Mouse (Mus musculus): Measurements from ENCODE around the gene Tmem266.

Tmem266 gene

GRCm38 (mm10) chr9:55329401-55329800 is 2.7 kb downstream of the Tmem266 start:
- DNase-seq (ENCODE audit: extremely low read depth, low read depth, low spot score), result no peak

GRCm38 (mm10) chr9:55332476-55332875 is 5.8 kb downstream of the Tmem266 start:
- no peak for DNase-seq (ENCODE audit: extremely low read depth, low read depth, low spot score)

DNA sequence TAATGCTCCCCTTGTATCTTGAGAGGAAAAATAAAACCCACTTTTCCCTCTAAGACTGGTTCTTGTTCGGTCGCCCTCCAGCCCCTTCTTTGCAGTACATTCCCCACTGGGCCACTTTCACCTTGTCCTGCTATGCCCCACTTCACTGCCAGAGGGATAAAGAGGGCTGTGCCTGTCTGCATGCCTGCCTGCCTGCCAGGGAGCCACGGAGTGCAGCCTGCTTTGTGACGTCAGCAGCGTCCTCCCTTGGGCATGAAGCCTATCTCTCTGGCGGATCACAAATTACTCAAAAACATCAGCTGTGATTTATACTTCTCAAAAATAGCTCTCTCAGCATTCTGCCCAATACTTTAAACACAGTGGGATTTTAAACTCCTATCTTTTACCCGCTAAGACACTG is 6.2 kb downstream of the Tmem266 start:
- no peak for DNase-seq (ENCODE audit: extremely low read depth, low read depth, low spot score)

GRCm38 (mm10) chr9:55344165-55344564 is 17.5 kb downstream of the Tmem266 start:
- no peak for DNase-seq (ENCODE audit: extremely low read depth, low read depth, low spot score)

DNA sequence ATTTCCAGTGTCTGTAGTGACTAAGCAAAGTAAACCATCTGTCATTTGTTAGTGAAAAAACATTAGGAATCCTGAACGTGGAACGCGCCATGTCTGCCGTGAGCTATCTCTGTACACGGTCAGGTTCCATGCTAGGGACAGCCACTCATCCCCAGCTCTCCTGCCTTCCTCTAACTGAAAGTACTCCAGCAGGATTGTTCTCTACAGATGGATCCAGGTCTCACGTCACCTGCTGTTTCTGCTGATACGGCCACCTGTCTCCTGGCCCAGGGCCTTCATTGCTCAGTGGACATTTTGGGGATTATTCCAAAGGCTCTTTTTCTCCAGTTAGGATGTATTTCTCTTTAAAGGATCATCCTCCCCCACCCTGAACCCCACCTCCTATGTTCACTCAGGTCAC is 18.6 kb downstream of the Tmem266 start:
- DNase-seq (ENCODE audit: extremely low read depth, low read depth, low spot score), result no peak

GRCm38 (mm10) chr9:55348664-55349063 is 22.0 kb downstream of the Tmem266 start:
- DNase-seq (ENCODE audit: extremely low read depth, low read depth, low spot score), result no peak

- no peak for DNase-seq (ENCODE audit: extremely low read depth, low read depth, low spot score)
These were observed 28.0 kb downstream of the Tmem266 start for GRCm38 (mm10) chr9:55354686-55355085.

- no peak for DNase-seq (ENCODE audit: extremely low read depth, low read depth, low spot score)
These were observed 28.6 kb downstream of the Tmem266 start for GRCm38 (mm10) chr9:55355270-55355834.

GRCm38 (mm10) chr9:55357164-55357563 is 30.5 kb downstream of the Tmem266 start:
- DNase-seq (ENCODE audit: extremely low read depth, low read depth, low spot score), result no peak

DNA sequence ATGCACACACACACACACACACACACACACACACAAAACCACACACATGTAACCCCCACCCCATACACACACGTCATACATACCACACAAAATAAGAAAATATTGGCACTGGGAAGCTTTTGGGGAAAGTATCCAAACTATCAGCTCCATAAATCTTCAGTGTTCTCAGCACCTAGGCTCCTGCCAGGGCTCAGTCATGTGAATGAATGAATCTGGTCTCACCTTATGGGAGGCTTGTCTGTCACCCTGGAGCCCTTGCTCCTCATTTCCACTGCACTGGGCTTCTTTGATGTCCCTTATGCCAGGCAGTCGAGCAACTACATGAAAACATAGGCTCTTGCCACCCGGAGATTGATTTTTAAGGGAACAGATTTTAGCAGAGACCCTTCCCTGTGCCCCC is 33.7 kb downstream of the Tmem266 start:
- no peak for DNase-seq (ENCODE audit: extremely low read depth, low read depth, low spot score)

DNA sequence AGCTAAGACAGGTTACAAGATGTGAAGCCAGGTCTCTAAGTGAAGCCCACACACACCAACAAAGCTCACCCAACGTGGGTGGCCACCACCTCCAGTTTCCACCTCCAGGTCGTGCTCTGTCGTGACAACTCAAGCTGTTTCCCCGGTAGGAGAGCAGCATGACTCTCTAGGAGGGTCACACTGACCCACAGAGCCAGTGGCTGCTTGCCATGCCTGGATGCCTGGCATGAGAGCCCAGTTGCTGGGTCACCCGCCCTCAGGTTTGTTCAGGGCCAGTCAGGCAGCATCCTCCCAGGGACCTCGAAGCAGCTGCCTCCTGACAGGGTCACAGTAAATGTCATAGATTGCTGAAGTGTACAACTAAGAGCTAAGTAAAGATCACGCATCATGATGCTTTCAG is 34.1 kb downstream of the Tmem266 start:
- DNase-seq (ENCODE audit: extremely low read depth, low read depth, low spot score), result no peak

DNA sequence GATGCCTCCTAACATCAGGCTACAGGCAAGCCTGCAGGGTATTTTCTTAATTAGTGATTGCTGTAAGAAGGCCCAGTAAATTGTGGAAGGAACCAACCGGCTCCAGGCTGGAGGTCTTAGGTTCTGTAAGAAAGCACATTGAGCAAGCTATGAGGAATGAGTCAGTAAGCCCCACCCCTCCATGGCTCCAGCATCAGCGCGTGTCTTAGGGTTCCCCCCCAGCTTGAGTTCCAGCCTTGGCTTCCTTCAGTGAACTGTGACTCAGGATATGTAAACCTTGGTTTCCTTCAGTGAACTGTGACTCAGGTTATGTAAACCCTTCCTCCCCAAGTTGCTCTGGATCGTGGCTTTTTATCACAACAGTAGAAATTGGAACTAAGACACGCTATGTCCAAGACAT is 35.3 kb downstream of the Tmem266 start:
- no peak for DNase-seq (ENCODE audit: extremely low read depth, low read depth, low spot score)

GRCm38 (mm10) chr9:55363707-55364106 is 37.0 kb downstream of the Tmem266 start:
- no peak for DNase-seq (ENCODE audit: extremely low read depth, low read depth, low spot score)

GRCm38 (mm10) chr9:55368011-55368410 is 41.3 kb downstream of the Tmem266 start:
- no peak for DNase-seq (ENCODE audit: extremely low read depth, low read depth, low spot score)

DNA sequence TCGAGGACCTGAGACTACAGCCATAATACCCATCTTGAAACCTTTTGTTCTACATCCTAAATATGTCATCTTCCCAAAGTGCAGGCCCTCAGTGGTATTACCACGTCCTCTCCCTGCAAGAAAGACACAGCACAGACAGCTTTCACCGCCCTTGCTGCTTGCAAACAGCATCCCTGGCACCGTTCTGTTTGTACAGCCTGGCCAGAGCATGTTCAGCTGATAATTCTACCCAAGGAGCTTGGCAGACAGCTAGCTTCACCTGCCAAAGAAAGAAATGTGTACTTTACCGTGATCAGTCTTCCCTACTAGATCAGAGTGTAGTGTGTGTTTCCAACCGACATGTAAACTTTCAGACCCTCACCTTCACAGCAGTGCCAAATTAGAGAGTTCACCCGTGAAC is 45.2 kb downstream of the Tmem266 start:
- no peak for DNase-seq (ENCODE audit: extremely low read depth, low read depth, low spot score)

DNA sequence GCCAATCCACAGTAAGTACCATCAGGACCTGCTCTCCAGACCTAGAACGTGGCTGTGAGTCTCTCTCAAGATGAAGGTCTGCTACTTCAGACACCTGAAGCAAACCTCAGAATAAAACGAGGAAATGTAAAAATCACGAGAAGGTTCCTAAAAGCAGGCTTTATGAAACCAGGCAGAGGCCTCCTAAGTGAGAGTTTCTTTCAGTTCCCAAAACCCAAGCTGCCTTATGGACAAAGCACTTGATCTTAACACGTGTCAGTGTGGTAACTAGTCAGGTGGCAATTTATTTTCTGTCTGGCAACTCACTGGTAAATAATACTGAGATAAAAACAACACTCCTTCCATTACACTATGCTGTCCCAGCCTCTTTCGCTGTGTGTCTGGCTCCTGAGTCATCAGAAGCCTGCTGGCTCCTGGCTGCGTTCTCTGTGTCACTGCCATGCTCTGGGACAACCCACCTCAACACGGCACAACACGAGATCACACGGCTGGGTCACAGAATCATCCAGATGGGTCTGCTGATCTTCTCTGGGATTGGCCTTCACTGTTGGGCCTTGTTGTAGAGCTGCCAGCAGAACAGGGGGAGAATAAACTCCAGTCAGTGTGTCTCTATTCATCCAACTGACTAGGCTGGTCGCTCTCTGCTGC is 51.0 kb downstream of the Tmem266 start:
- no peak for DNase-seq (ENCODE audit: extremely low read depth, low read depth, low spot score)

DNA sequence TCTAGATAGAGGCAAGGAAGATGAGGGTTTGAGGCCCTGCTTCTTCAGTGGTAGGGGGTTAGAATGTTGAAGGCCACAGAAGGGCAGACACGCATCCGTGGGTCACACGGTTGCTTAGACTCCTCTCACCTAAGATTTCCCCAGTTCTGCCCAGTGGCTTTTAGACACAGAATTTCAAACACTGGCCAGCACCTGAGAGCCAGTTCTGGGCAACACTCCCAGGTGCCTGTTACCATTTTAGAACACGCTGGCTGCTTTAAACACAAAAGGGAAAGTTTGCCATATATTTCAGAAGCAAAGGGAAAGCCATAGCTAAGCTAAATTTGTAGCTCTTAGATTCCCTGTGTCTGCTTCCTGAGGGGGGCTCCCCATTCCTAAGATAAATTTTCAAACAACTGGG is 54.7 kb downstream of the Tmem266 start:
- no peak for DNase-seq (ENCODE audit: extremely low read depth, low read depth, low spot score)

- DNase-seq (ENCODE audit: extremely low read depth, low read depth, low spot score), result no peak
These were observed 55.7 kb downstream of the Tmem266 start for GRCm38 (mm10) chr9:55382441-55382840.

- DNase-seq (ENCODE audit: extremely low read depth, low read depth, low spot score), result no peak
These were observed 59.4 kb downstream of the Tmem266 start for GRCm38 (mm10) chr9:55386117-55386516.

- DNase-seq (ENCODE audit: extremely low read depth, low read depth, low spot score), result no peak
These were observed 61.3 kb downstream of the Tmem266 start for GRCm38 (mm10) chr9:55387862-55388505.

GRCm38 (mm10) chr9:55391909-55392658 is 65.4 kb downstream of the Tmem266 start:
- no peak for DNase-seq (ENCODE audit: extremely low read depth, low read depth, low spot score)

DNA sequence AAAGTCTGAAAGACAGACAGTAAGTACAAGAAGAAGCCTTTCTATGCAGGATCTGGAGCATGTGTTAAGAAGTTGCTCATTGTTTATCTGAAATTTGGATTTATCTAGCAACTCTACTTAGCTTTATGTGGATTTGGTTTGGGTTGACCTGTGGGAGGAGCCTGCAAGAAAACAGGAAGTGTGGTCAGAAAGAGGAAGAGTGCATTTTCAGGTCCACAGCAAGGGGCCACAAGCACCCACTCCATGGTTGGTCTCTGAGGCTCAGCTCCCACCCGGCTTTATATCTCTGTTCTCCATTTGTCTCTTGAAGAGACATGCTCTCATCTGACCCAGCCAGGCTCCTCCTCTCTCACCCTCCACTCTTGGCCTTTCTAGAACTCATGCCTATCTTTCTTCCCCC is 68.9 kb downstream of the Tmem266 start:
- DNase-seq (ENCODE audit: extremely low read depth, low read depth, low spot score), result no peak

All from fat pad, adult 2 months (tissue).